Mouse (Mus musculus): ENCODE results near the gene Ggn. TPM values are rescaled to one million over a fixed set of nuclear protein-coding genes. Genes with fewer than 3 reads are reported as not detected.
"Not testable (repeated sequence)": the region's sequence is repeated elsewhere in the genome, so short reads cannot be mapped to it uniquely, and the experiment has no call there.

Gene Ggn
- polyA plus RNA-seq (2012; rRNA removed), result 0.38 and 0.85 TPM in 2 replicates

DNA sequence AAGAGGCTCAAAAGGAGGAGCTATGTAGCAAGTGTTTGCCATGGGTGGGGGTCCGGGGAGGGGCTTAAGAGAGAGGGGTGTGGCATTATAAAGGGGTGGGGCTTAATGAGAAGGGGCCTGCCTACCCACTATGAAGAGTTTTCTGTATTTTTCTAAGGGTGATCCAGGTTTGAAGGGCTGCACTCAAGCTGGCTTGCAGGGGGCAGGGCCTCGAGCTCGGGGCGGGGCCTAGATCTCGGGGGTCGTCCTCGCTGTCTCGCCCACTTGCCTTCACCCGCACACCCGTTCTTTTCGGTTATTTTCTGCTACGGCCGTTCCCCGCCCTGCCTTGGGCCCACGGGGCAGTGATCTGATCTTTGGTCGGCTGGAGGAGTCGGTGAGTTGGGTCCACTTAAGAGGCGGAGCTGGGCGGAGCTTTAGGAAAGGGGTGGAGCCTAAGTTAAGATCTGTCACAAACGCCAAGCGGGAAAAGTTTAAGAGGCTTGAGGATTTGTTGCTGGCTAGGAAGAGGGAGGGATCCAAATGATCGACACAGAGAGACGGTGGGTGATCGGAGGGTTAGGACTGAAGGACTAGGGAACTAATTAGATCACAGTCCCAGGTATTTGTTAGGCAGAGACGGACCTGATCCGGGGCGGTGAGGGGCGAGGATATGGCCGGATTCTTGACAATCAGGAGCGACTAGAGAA is at the start of gene Ggn, which contains the start of gene Spred3:
Gene Ggn, plus strand, starts transcription at position 145 of the 689 bp plus-strand sequence.
Gene Spred3, minus strand, starts transcription at position 346 of the 689 bp plus-strand sequence.
- no peak for TF ChIP-seq CTCF (IDR thresholded peaks at IDR 0.05; ENCODE audit: borderline replicate concordance, extremely low read depth, insufficient read depth, insufficient read length)
- peak; percentile 75 for DNase-seq (ENCODE audit: low read depth)

GRCm38 (mm10) chr7:29122821-29123220 is 47.2 kb upstream of the Ggn start:
- DNase-seq (ENCODE audit: low read depth), result no peak
- no peak for TF ChIP-seq POLR2A (IDR thresholded peaks at IDR 0.05; ENCODE audit: borderline replicate concordance, extremely low read depth, insufficient read depth, insufficient read length, poor library complexity, severe bottlenecking)
- no peak for TF ChIP-seq CTCF (IDR thresholded peaks at IDR 0.05; ENCODE audit: borderline replicate concordance, extremely low read depth, insufficient read depth, insufficient read length)

DNA sequence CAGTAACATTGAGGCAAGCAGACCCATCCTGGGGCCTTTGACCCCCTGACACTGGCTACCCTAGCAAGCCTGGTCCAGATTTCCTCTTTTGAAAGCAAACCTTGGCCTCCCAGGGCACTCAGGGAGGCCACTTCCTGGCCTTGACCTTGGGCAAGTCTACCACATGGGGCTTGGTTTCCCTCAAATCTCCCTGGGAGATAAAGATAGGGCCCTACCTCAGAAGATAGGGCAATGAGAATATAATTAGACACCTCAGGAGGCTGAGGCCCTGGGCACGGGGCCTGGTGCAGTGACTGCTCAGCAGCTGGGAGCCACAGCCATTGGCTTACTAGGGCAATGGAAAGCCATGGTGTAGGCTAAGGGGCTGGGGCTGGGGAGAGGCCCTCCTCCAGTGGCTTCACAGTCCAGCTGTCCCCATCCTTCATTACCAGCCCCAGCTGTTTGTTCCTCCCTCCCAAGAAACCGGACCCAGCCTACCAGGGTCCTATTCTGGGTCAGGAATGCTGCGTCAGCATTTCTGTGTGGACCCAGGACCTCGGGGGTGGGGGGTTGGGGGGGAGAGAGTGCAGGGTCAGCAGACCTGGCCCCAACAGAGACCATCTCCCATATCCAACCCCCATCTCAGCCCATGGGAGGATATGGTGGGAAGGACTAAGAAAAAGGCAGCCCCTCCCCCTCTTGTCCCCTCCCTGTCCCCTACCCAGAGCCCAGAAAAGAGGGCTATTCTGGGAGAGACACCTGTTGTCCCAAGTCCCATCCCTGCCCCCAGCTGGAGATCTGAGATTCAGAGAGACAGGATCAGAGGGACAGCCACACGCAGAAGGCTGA is 46.3 kb upstream of the Ggn start:
- no peak for TF ChIP-seq POLR2A (IDR thresholded peaks at IDR 0.05; ENCODE audit: borderline replicate concordance, extremely low read depth, insufficient read depth, insufficient read length, poor library complexity, severe bottlenecking)
- no peak for TF ChIP-seq CTCF (IDR thresholded peaks at IDR 0.05; ENCODE audit: borderline replicate concordance, extremely low read depth, insufficient read depth, insufficient read length)
- no peak for DNase-seq (ENCODE audit: low read depth)

DNA sequence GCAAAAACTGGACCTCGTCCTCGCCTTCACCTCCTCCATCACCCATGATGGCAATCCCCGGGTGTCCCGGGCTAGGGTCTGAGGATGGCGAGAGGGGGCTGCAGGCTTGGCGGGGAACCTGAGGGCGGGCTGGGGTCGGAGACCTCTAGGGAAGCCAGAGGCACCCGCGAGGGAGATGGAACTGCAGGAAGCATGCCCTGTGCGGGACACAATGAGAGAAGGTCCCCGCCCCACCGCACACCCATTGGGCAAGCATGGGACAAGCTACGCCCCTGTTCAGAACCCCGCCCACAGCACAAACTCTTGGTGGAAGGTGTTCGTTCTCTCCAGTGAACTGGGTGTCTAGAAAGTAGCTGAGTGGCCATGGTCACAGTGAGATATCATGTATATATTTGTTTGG is 45.0 kb upstream of the Ggn start, which contains the start of gene Ryr1:
Gene Ryr1, minus strand, starts transcription at position 210 of the 400 bp plus-strand sequence.
- TF ChIP-seq POLR2A (IDR thresholded peaks at IDR 0.05; ENCODE audit: borderline replicate concordance, extremely low read depth, insufficient read depth, insufficient read length, poor library complexity, severe bottlenecking), result no peak
- TF ChIP-seq CTCF (IDR thresholded peaks at IDR 0.05; ENCODE audit: borderline replicate concordance, extremely low read depth, insufficient read depth, insufficient read length), result no peak
- peak; percentile 78 for DNase-seq (ENCODE audit: low read depth)

GRCm38 (mm10) chr7:29126173-29126915 is 43.7 kb upstream of the Ggn start:
- peak; percentile 20 for DNase-seq (ENCODE audit: low read depth)
- TF ChIP-seq CTCF (IDR thresholded peaks at IDR 0.05; ENCODE audit: borderline replicate concordance, extremely low read depth, insufficient read depth, insufficient read length), result peak; percentile 57; the same call in 1 of the 2 replicates
- no peak for TF ChIP-seq POLR2A (IDR thresholded peaks at IDR 0.05; ENCODE audit: borderline replicate concordance, extremely low read depth, insufficient read depth, insufficient read length, poor library complexity, severe bottlenecking)

DNA sequence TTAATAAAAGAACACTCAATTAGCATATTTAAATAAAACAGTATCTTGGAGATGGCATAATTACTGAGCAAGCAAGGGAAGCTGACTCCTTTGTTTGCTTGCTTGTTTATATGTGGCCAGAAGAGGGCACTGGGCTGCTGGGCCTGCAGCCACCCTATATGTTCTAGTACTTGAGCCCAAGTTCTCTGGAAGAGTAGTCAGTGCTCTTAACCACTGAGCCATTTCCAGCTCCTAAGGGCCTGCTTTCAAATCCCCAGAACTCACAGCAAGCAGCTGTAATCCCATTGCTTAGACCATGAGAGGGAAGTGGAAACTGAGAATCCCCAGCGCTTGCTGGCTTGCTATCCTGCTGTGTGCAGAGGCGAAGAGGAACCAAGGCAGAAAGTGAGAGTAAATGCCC is 41.3 kb upstream of the Ggn start:
- peak; percentile 58 for DNase-seq (ENCODE audit: low read depth)

GRCm38 (mm10) chr7:29134230-29134629 is 35.8 kb upstream of the Ggn start:
- no peak for TF ChIP-seq CTCF (IDR thresholded peaks at IDR 0.05; ENCODE audit: borderline replicate concordance, extremely low read depth, insufficient read depth, insufficient read length)
- no peak for TF ChIP-seq POLR2A (IDR thresholded peaks at IDR 0.05; ENCODE audit: borderline replicate concordance, extremely low read depth, insufficient read depth, insufficient read length, poor library complexity, severe bottlenecking)
- peak; percentile 17 for DNase-seq (ENCODE audit: low read depth)

More for the DNA sequence above, 41.3 kb upstream of the Ggn start:
- TF ChIP-seq CTCF (IDR thresholded peaks at IDR 0.05; ENCODE audit: borderline replicate concordance, extremely low read depth, insufficient read depth, insufficient read length) (peak; percentile 56; the same call in 1 of the 2 replicates), POLR2A (IDR thresholded peaks at IDR 0.05; ENCODE audit: borderline replicate concordance, extremely low read depth, insufficient read depth, insufficient read length, poor library complexity, severe bottlenecking) (no peak)

GRCm38 (mm10) chr7:29134693-29135386 is 35.2 kb upstream of the Ggn start, which contains the start of gene Rasgrp4:
Gene Rasgrp4 (plus strand): TSS chr7:29134851.
- no peak for TF ChIP-seq POLR2A (IDR thresholded peaks at IDR 0.05; ENCODE audit: borderline replicate concordance, extremely low read depth, insufficient read depth, insufficient read length, poor library complexity, severe bottlenecking)
- no peak for TF ChIP-seq CTCF (IDR thresholded peaks at IDR 0.05; ENCODE audit: borderline replicate concordance, extremely low read depth, insufficient read depth, insufficient read length)
- peak; percentile 37 for DNase-seq (ENCODE audit: low read depth)

DNA sequence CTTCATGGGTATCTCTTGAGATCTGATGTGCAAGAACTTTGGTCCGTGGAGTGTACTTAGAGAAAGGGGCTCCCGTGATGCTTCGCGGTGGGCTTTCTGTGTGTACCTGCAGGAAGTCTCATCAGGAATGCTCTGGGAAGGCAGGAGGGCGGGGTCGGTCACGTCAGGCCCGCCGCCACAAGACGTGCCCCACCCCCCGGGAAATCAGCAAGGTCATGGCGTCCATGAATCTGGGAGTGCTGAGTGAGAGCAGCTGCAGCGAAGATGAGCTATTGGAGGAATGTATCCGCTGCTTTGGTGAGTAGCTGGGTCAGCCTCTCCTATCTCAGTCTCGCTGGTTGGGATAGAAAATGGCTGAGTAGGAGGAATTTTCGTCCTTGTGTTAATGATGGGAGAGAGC is 32.6 kb upstream of the Ggn start:
- TF ChIP-seq CTCF (IDR thresholded peaks at IDR 0.05; ENCODE audit: borderline replicate concordance, extremely low read depth, insufficient read depth, insufficient read length) (no peak), POLR2A (IDR thresholded peaks at IDR 0.05; ENCODE audit: borderline replicate concordance, extremely low read depth, insufficient read depth, insufficient read length, poor library complexity, severe bottlenecking) (no peak)
- DNase-seq (ENCODE audit: low read depth), result no peak

- not testable (repeated sequence) for DNase-seq (ENCODE audit: low read depth)
Measured at GRCm38 (mm10) chr7:29139237-29139636, 30.8 kb upstream of the Ggn start.

DNA sequence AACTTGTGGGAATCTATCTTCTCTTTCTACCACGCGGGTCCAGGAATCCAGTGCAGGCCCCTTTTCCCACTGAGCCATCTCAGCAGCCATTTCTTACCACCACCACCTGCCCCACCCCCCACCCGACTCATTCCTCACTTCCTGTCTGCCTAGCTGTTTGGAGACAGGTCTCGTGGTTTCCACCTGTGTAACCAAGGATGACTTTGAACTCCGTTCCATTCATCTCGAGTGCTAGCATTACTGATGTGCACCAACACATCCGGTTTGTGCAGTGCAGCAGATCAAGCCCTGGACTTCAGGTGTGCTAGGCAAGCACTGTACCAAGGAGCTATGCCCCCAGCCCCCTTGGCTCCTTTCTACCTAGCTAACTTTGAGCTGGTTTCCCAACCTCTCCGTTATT is 28.6 kb upstream of the Ggn start:
- TF ChIP-seq CTCF (IDR thresholded peaks at IDR 0.05; ENCODE audit: borderline replicate concordance, extremely low read depth, insufficient read depth, insufficient read length) (no peak), POLR2A (IDR thresholded peaks at IDR 0.05; ENCODE audit: borderline replicate concordance, extremely low read depth, insufficient read depth, insufficient read length, poor library complexity, severe bottlenecking) (no peak)
- no peak for DNase-seq (ENCODE audit: low read depth)
